Mouse (Mus musculus): ENCODE data around the gene Ivns1abp. TPM values are rescaled to one million over a fixed set of nuclear protein-coding genes. Genes with fewer than 3 reads are reported as not detected.
A peak's percentile ranks its signal among the peaks of the same experiment; 100 is the strongest.

Gene Ivns1abp
- polyA plus RNA-seq, 1 experiment from 2014 or later, result 220 TPM

DNA sequence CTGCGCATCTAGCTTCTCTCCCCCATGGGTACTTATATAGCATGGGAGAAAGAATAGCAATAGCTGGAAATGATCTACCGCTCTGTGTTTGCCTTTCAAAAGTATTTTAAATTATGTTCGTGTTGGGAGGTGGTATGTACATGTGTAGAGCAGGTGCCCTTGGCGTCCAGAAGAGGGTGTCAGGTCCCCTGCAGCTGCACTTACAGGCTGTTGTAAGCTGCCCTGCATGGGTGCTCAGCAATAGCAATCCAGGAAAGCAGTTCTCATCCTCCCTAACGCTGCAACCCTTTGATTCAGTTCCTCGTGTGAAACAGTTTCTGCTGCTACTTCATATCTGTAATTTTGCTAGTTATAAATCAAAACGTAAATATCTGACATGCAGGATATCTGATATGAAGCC, 14.7 kb upstream of the Ivns1abp start:
- H3K4me1 ChIP-seq (ENCODE audit: control insufficient read depth, insufficient read depth, low read length), result no peaks in the 10 kb centered on the region
- H3K9ac ChIP-seq (replicated peaks; ENCODE audit: low read depth, low read length), result no peak overlapping the region
- H3K27me3 ChIP-seq (ENCODE audit: control insufficient read depth, insufficient read depth, low read length), result no peaks in the 10 kb centered on the region
- no peaks in the 10 kb centered on the region for H3K9me3 ChIP-seq (ENCODE audit: control insufficient read depth, low read length)
- no peak overlapping the region for H3K27ac ChIP-seq (ENCODE audit: low read depth, low read length)
- H3K4me2 ChIP-seq (ENCODE audit: low read depth, low read length), result no peak overlapping the region
- no peak for ATAC-seq (ENCODE audit: low read depth)
- WGBS, result 80% methylated on average over 7 of the region's 7 CpGs
- no peak overlapping the region for H3K4me3 ChIP-seq (ENCODE audit: low read depth, low read length)
- no peaks in the 10 kb centered on the region for H3K36me3 ChIP-seq (ENCODE audit: control insufficient read depth, insufficient read depth, low read length)

GRCm38 (mm10) chr1:151332819-151333218, 11.5 kb upstream of the Ivns1abp start:
- H3K27me3 ChIP-seq (ENCODE audit: control insufficient read depth, insufficient read depth, low read length), result no peaks in the 10 kb centered on the region
- no peaks in the 10 kb centered on the region for H3K9me3 ChIP-seq (ENCODE audit: control insufficient read depth, low read length)
- ATAC-seq (ENCODE audit: low read depth), result no peak
- no peak overlapping the region for H3K9ac ChIP-seq (replicated peaks; ENCODE audit: low read depth, low read length)
- no peak overlapping the region for H3K4me2 ChIP-seq (ENCODE audit: low read depth, low read length)
- WGBS, result 95% methylated on average over 3 of the region's 3 CpGs
- H3K27ac ChIP-seq (ENCODE audit: low read depth, low read length), result no peak overlapping the region
- no peaks in the 10 kb centered on the region for H3K4me1 ChIP-seq (ENCODE audit: control insufficient read depth, insufficient read depth, low read length)
- H3K4me3 ChIP-seq (ENCODE audit: low read depth, low read length), result no peak overlapping the region
- no peaks in the 10 kb centered on the region for H3K36me3 ChIP-seq (ENCODE audit: control insufficient read depth, insufficient read depth, low read length)

- Histone ChIP-seq H3K27me3 (ENCODE audit: control insufficient read depth, insufficient read depth, low read length) (no peaks in the 10 kb centered on the region), H3K9me3 (ENCODE audit: control insufficient read depth, low read length) (no peaks in the 10 kb centered on the region), H3K9ac (replicated peaks; ENCODE audit: low read depth, low read length) (no peak overlapping the region), H3K36me3 (ENCODE audit: control insufficient read depth, insufficient read depth, low read length) (no peaks in the 10 kb centered on the region), H3K4me3 (ENCODE audit: low read depth, low read length) (no peak overlapping the region), H3K4me2 (ENCODE audit: low read depth, low read length) (no peak overlapping the region), H3K27ac (ENCODE audit: low read depth, low read length) (no peak overlapping the region), H3K4me1 (ENCODE audit: control insufficient read depth, insufficient read depth, low read length) (0 out of 2 replicates have a peak, but pooled peaks cover 2% of the 10 kb centered on the region)
- ATAC-seq (ENCODE audit: low read depth), result no peak
Observed at GRCm38 (mm10) chr1:151338234-151338633, 6.0 kb upstream of the Ivns1abp start.

DNA sequence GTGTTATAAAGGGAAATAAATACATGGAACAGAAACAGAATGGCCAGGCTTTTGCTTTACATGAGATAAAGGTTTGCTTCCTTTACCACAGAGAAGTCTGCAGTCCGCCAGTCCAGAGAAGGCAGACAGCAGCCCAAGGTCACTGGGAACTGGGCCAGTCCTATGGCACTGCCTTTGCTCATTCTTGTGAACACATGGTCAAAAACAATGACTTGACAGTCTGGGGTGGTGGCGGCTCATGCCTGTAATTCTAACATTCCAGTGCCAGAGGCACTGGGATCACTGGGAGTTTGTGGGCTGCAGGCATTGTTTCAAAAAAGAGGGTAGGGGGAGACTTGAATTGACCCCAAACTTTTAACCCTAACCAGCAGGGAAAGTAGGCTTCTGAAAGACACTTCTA, 5.3 kb upstream of the Ivns1abp start:
- Histone ChIP-seq H3K9me3 (ENCODE audit: control insufficient read depth, low read length) (no peaks in the 10 kb centered on the region), H3K4me3 (ENCODE audit: low read depth, low read length) (no peak overlapping the region), H3K27me3 (ENCODE audit: control insufficient read depth, insufficient read depth, low read length) (no peaks in the 10 kb centered on the region), H3K4me2 (ENCODE audit: low read depth, low read length) (no peak overlapping the region), H3K36me3 (ENCODE audit: control insufficient read depth, insufficient read depth, low read length) (no peaks in the 10 kb centered on the region), H3K4me1 (ENCODE audit: control insufficient read depth, insufficient read depth, low read length) (0 out of 2 replicates have a peak, but pooled peaks cover 6% of the 10 kb centered on the region), H3K9ac (replicated peaks; ENCODE audit: low read depth, low read length) (no peak overlapping the region), H3K27ac (ENCODE audit: low read depth, low read length) (no peak overlapping the region)
- WGBS, result 21% methylated on average over 2 of the region's 2 CpGs
- ATAC-seq (ENCODE audit: low read depth), result no peak

GRCm38 (mm10) chr1:151341321-151342044, 2.8 kb upstream of the Ivns1abp start:
- Histone ChIP-seq H3K27ac (ENCODE audit: low read depth, low read length) (no peak overlapping the region), H3K36me3 (ENCODE audit: control insufficient read depth, insufficient read depth, low read length) (no peaks in the 10 kb centered on the region), H3K9me3 (ENCODE audit: control insufficient read depth, low read length) (no peaks in the 10 kb centered on the region), H3K4me1 (ENCODE audit: control insufficient read depth, insufficient read depth, low read length) (peaks cover 13% of the 10 kb centered on the region), H3K9ac (replicated peaks; ENCODE audit: low read depth, low read length) (no peak overlapping the region), H3K4me2 (ENCODE audit: low read depth, low read length) (no peak overlapping the region), H3K27me3 (ENCODE audit: control insufficient read depth, insufficient read depth, low read length) (no peaks in the 10 kb centered on the region), H3K4me3 (ENCODE audit: low read depth, low read length) (no peak overlapping the region)
- 76% methylated on average over 8 of the region's 8 CpGs for WGBS
- ATAC-seq (ENCODE audit: low read depth), result no peak

DNA sequence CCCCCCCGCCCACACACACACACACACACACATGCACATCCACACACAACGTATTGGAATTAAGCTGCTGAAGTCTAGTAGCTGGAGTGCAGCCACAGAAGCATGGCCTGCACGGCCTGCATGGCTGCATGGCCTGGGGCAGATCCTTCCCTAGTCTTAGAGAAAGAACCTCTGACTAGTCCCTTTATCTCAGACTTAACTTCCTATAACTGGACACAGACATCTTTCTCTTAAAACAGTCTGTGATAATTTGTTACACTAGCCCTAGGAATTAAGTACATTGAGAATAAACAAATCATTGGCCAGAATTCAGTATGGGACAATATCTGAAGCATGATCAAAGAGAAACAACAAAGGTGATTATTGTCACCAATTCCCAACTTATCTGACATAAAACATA, 2.0 kb upstream of the Ivns1abp start:
- Histone ChIP-seq H3K27me3 (ENCODE audit: control insufficient read depth, insufficient read depth, low read length) (no peaks in the 10 kb centered on the region), H3K4me1 (ENCODE audit: control insufficient read depth, insufficient read depth, low read length) (peaks cover 22% of the 10 kb centered on the region), H3K9ac (replicated peaks; ENCODE audit: low read depth, low read length) (no peak overlapping the region), H3K4me3 (ENCODE audit: low read depth, low read length) (no peak overlapping the region), H3K27ac (ENCODE audit: low read depth, low read length) (no peak overlapping the region), H3K4me2 (ENCODE audit: low read depth, low read length) (no peak overlapping the region), H3K36me3 (ENCODE audit: control insufficient read depth, insufficient read depth, low read length) (no peaks in the 10 kb centered on the region), H3K9me3 (ENCODE audit: control insufficient read depth, low read length) (no peaks in the 10 kb centered on the region)
- WGBS, result 56% methylated on average over 3 of the region's 3 CpGs
- ATAC-seq (ENCODE audit: low read depth), result no peak

DNA sequence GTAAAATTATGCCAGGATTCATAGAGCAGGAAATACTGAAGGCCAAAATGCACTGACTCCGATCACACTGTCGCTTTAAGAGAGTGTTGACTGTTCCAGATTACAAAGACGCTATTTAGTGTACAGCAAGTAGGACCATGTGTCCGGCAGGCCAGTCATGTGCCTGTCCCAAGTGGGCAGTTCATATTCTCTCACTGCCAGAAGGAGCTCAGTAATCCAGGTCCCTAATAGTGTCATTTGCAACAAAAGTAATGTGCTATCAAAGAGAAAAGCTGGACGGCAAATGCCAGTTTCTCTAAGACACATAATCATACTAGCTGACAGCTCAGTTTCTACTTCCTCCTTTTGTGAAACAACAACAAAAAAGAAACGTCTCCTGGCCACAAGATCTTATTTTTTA, 1.3 kb upstream of the Ivns1abp start:
- WGBS, result 24% methylated on average over 6 of the region's 6 CpGs
- H3K9ac ChIP-seq (replicated peaks; ENCODE audit: low read depth, low read length), result no peak overlapping the region

DNA sequence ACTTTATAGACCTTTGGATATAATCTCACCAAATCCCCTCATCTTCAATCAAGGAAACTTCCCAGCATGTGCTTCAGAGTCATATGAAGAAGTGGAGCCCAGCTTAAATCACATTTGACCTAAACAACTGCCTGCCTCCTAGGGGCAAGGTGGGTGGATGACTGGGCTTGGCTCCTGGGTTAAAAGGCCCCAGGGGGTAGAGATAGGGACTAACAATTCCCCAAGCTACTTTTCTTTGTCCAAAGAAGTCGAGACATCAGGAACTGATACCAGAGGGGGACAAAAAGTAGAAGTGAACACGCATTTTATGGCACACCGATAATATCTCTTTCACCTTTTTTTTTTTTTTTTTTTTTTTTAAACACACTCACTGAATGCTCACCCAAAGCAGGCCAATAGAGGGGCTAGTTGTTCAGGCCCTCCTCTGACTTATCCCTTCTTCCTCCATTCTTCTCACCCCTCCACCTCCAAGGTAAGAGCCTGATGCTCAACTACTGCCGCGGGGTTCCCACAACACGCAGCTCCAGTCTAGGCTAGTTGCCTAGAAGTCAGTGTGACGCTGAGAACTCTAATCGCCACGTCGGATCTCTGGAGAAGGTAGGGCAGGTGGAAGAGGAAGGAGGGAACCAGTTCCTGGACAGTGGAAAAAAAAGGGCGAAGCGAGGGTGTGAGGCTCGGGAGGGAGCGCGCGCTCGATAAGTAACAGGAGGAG, 550 bp upstream of the Ivns1abp start:
- WGBS, result 0% methylated on average over 17 of the region's 17 CpGs
- Histone ChIP-seq H3K9me3 (ENCODE audit: control insufficient read depth, low read length) (no peaks in the 10 kb centered on the region), H3K27me3 (ENCODE audit: control insufficient read depth, insufficient read depth, low read length) (no peaks in the 10 kb centered on the region), H3K9ac (replicated peaks; ENCODE audit: low read depth, low read length) (peak overlapping the region; percentile 98; the same call in 1 of the 2 replicates), H3K4me2 (ENCODE audit: low read depth, low read length) (peak overlapping the region; percentile 67), H3K27ac (ENCODE audit: low read depth, low read length) (peak overlapping the region; percentile 96), H3K4me3 (ENCODE audit: low read depth, low read length) (peak overlapping the region; percentile 86), H3K4me1 (ENCODE audit: control insufficient read depth, insufficient read depth, low read length) (peaks cover 24% of the 10 kb centered on the region), H3K36me3 (ENCODE audit: control insufficient read depth, insufficient read depth, low read length) (no peaks in the 10 kb centered on the region)
- peak; percentile 55; the same call in 1 of the 2 replicates for ATAC-seq (ENCODE audit: low read depth)

More for the DNA sequence above, 1.3 kb upstream of the Ivns1abp start:
- no peaks in the 10 kb centered on the region for H3K9me3 ChIP-seq (ENCODE audit: control insufficient read depth, low read length)
- peak overlapping the region; percentile 1; the same call in 1 of the 2 replicates for H3K4me2 ChIP-seq (ENCODE audit: low read depth, low read length)
- no peak overlapping the region for H3K27ac ChIP-seq (ENCODE audit: low read depth, low read length)
- H3K27me3 ChIP-seq (ENCODE audit: control insufficient read depth, insufficient read depth, low read length), result no peaks in the 10 kb centered on the region
- peaks cover 22% of the 10 kb centered on the region for H3K4me1 ChIP-seq (ENCODE audit: control insufficient read depth, insufficient read depth, low read length)
- no peaks in the 10 kb centered on the region for H3K36me3 ChIP-seq (ENCODE audit: control insufficient read depth, insufficient read depth, low read length)
- ATAC-seq (ENCODE audit: low read depth), result no peak
- no peak overlapping the region for H3K4me3 ChIP-seq (ENCODE audit: low read depth, low read length)
